Mouse (Mus musculus) testis, adult 2 months (tissue): ENCODE data around the gene Tfcp2. TPM values are rescaled to one million over a fixed set of nuclear protein-coding genes. Genes with fewer than 3 reads are reported as not detected.
"Not testable (repeated sequence)": the region's sequence is repeated elsewhere in the genome, so short reads cannot be mapped to it uniquely, and the experiment has no call there.

Source experiments
- H3K27ac ChIP-seq: fragments of 200-500 bp; 2 replicates; pipeline ENCODE4 v1.5.1; 2012; ENCODE audit warnings: low read depth, low read length; ENCODE audit not compliant: control insufficient read depth, insufficient read depth
- H3K27me3 ChIP-seq: fragments of 200-500 bp; 2 replicates; pipeline ENCODE4 v1.6.1; 2012; ENCODE audit warnings: mild to moderate bottlenecking, low read length, moderate library complexity; ENCODE audit not compliant: control insufficient read depth, insufficient read depth
- H3K36me3 ChIP-seq: fragments of 200-500 bp; 2 replicates; pipeline ENCODE4 v1.6.1; 2012; ENCODE audit warnings: mild to moderate bottlenecking, low read length; ENCODE audit not compliant: control insufficient read depth, insufficient read depth
- H3K4me1 ChIP-seq: fragments of 200-500 bp; 2 replicates; pipeline ENCODE4 v1.6.1; 2012; ENCODE audit warnings: low read length; ENCODE audit not compliant: control insufficient read depth, insufficient read depth
- H3K4me3 ChIP-seq: fragments of 200-500 bp; 2 replicates; pipeline ENCODE4 v1.5.1; 2012; ENCODE audit warnings: low read depth, mild to moderate bottlenecking, low read length, moderate library complexity, mixed read lengths; ENCODE audit not compliant: control insufficient read depth
- CTCF ChIP-seq: fragments of 200-500 bp; IDR thresholded peaks from 2 replicates; pipeline ENCODE4 v1.5.1; 2012; ENCODE audit warnings: low read depth, mild to moderate bottlenecking, inconsistent platforms, low read length, moderate library complexity; ENCODE audit not compliant: control insufficient read depth, insufficient read depth, insufficient replicate concordance
- POLR2A ChIP-seq: fragments of 200-500 bp; IDR thresholded peaks from 2 replicates; pipeline ENCODE4 v1.6.1; 2012; ENCODE audit warnings: low read depth, mild to moderate bottlenecking, inconsistent platforms, low read length, moderate library complexity; ENCODE audit not compliant: control insufficient read depth
- polyA plus RNA-seq: library from polyadenylated mRNA; depleted of rRNA; stranded (reverse); fragments of >200 nt; gene quantifications from 2 replicates; pipeline ENCODE4 v1.2.3, GENCODE M21; 2012

Tfcp2 gene
- polyA plus RNA-seq, 1 experiment, result 11.3 TPM

- Histone ChIP-seq H3K27me3 (no peaks in the 10 kb centered on the region), H3K4me3 (no peak overlapping the region)
Measured at GRCm38 (mm10) chr15:100556378-100556777, 4.6 kb upstream of the Tfcp2 start.

GRCm38 (mm10) chr15:100555965-100556364 is 4.2 kb upstream of the Tfcp2 start:
- Histone ChIP-seq H3K36me3 (no peaks in the 10 kb centered on the region), H3K4me3 (no peak overlapping the region), H3K4me1 (no peaks in the 10 kb centered on the region), H3K27me3 (no peaks in the 10 kb centered on the region), H3K27ac (no peak overlapping the region)
- no peak for TF ChIP-seq CTCF
- TF ChIP-seq POLR2A, result no peak

More at GRCm38 (mm10) chr15:100556378-100556777, 4.6 kb upstream of the Tfcp2 start:
- TF ChIP-seq POLR2A (no peak), CTCF (no peak)
- Histone ChIP-seq H3K27ac (no peak overlapping the region), H3K36me3 (no peaks in the 10 kb centered on the region), H3K4me1 (no peaks in the 10 kb centered on the region)

GRCm38 (mm10) chr15:100550280-100550679 is 1.5 kb downstream of the Tfcp2 start:
- no peaks in the 10 kb centered on the region for H3K27me3 ChIP-seq
- no peak for TF ChIP-seq POLR2A
- TF ChIP-seq CTCF, result no peak
- no peaks in the 10 kb centered on the region for H3K36me3 ChIP-seq
- no peak overlapping the region; the same call in 1 of the 2 replicates for H3K4me3 ChIP-seq
- no peaks in the 10 kb centered on the region for H3K4me1 ChIP-seq
- H3K27ac ChIP-seq, result no peak overlapping the region

GRCm38 (mm10) chr15:100543651-100544030 is 8.2 kb downstream of the Tfcp2 start:
- not testable (repeated sequence) for H3K27me3 ChIP-seq, H3K27ac ChIP-seq, H3K4me3 ChIP-seq, H3K36me3 ChIP-seq, H3K4me1 ChIP-seq

GRCm38 (mm10) chr15:100542876-100543650 is 8.7 kb downstream of the Tfcp2 start:
- H3K36me3 ChIP-seq, H3K27ac ChIP-seq, H3K27me3 ChIP-seq, H3K4me1 ChIP-seq, H3K4me3 ChIP-seq: not testable (repeated sequence)

- H3K4me3 ChIP-seq, result no peak overlapping the region
- no peak overlapping the region for H3K27ac ChIP-seq
- TF ChIP-seq POLR2A, result no peak
- no peak for TF ChIP-seq CTCF
- H3K4me1 ChIP-seq, result no peaks in the 10 kb centered on the region
- H3K27me3 ChIP-seq, result no peaks in the 10 kb centered on the region
- no peaks in the 10 kb centered on the region for H3K36me3 ChIP-seq
Measured at GRCm38 (mm10) chr15:100541426-100541825, 10.4 kb downstream of the Tfcp2 start.

- not testable (repeated sequence) for H3K27ac ChIP-seq, H3K36me3 ChIP-seq, H3K4me3 ChIP-seq, H3K4me1 ChIP-seq, H3K27me3 ChIP-seq
Measured at GRCm38 (mm10) chr15:100541001-100541400, 10.8 kb downstream of the Tfcp2 start.

GRCm38 (mm10) chr15:100539411-100539810 is 12.4 kb downstream of the Tfcp2 start:
- Histone ChIP-seq H3K27me3 (no peaks in the 10 kb centered on the region), H3K36me3 (no peaks in the 10 kb centered on the region), H3K4me3 (no peak overlapping the region), H3K27ac (no peak overlapping the region), H3K4me1 (no peaks in the 10 kb centered on the region)
- no peak for TF ChIP-seq POLR2A
- TF ChIP-seq CTCF, result no peak
